Mouse (Mus musculus) layer of hippocampus, adult 2 months (tissue): Measurements from ENCODE around the gene Ccdc91. TPM values are rescaled to one million over a fixed set of nuclear protein-coding genes. Genes with fewer than 3 reads are reported as not detected.

Experiments used
- DNase-seq, 2 experiments: peaks; one replicate each; pipeline ENCODE4 v3.0.0; 2022; ENCODE audit warnings: low spot score in 2 of 2
- H3K27ac ChIP-seq: fragments of 200-600 bp; 2 replicates; pipeline ENCODE4 v1.8.1; 2022
- H3K4me3 ChIP-seq: fragments of 200-600 bp; 2 replicates; pipeline ENCODE4 v1.8.1; 2022; ENCODE audit warnings: mild to moderate bottlenecking
- CTCF ChIP-seq: fragments of 200-600 bp; conservative IDR thresholded peaks from 2 replicates; pipeline ENCODE4 v1.8.1; 2022; ENCODE audit warnings: antibody characterized with exemption, mild to moderate bottlenecking, moderate library complexity
- total RNA-seq, 2 experiments: library from RNA; stranded (reverse); gene quantifications; 2 replicates each; pipeline ENCODE4 v1.2.3; 2021

Ccdc91 gene
- total RNA-seq, 2 experiments from 2014 or later: 33.3 to 34.2 TPM

DNA sequence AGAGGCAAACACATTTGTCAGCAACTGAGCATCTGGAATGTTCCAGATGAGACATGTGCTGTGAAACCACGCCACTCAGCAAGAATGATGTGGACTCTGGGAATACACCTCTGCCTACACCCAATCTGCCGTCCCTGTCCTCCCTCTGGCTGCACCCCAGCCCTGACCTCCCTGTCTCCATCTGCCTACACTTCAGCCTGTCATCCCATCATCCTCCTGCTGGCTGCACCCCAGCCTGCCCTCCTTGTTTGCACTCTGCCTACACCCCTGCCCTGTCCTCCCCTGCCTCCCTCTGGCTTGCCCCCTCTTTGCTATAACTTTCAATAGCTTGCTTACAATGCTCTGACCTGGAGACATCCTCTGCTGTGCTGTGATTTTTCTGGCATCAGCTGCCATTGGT, 196.9 kb downstream of the Ccdc91 start:
- no peak for DNase-seq
- no peak for TF ChIP-seq CTCF

DNA sequence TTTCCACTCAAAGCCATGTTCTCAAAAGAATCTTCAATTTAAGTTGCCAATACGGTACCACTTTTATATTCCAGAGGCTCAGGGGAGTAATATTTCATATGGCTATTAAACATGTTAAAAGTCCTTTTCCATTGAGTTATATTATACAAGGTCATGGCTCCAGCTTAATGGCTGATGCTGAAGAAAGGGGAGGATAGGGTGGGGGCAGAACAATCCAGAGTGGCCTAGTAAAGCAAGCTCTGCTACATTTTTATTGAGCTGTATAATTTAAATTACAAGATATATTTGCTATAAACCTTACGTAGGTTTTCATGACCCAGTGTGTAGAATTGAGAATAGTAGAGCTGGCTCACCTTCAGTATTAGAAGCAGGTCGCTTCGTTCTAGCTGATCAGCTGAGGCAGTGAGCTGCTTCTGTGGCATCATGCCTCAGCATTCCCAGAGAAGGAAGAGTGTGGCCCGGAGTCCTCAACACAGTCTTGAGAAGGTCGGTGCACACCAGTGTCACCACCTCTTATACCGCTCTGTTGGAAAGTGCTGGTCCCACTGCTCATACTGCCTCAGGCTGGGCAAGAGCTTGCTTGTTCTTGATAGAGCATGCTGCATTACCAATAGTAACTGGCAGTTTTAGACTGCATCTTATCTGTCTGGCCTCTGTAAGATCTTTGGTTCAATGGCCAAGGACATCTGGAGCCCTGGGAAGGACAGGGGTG, 199.6 kb downstream of the Ccdc91 start:
- no peak overlapping the region for H3K27ac ChIP-seq
- no peak overlapping the region for H3K4me3 ChIP-seq
- no peak for DNase-seq
- TF ChIP-seq CTCF: no peak

More for the DNA sequence above, 196.9 kb downstream of the Ccdc91 start:
- Histone ChIP-seq H3K4me3 (no peak overlapping the region), H3K27ac (no peak overlapping the region)

DNA sequence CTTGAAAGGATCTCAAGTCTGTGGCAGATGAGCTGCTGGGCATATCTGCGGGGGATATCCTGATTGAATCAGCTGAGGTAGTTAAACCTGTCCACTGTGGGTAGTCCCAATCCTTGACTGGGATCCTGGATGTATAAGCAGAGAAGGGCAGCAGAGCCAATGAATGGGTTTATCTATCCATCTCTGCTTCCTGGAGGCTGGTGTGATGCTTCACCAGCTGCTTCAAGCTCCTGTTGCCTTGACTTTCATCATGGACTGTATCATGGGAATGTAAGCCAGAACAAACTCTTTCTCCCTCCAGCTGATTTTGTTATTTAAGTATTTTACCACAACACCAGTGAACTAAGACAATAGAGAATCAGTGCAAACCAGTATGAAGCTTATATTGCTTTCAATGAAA, 200.6 kb downstream of the Ccdc91 start:
- no peak for TF ChIP-seq CTCF
- Histone ChIP-seq H3K27ac (no peak overlapping the region), H3K4me3 (no peak overlapping the region)
- no peak for DNase-seq

Other genes starting within 250 kb of the Ccdc91 start
- 1 to 10 TPM; 1.4 to 2.0 TPM for gene Pthlh, start 211.6 kb upstream of the Ccdc91 start, total RNA-seq